Mouse (Mus musculus) limb, embryonic 14.5 days (tissue): Measurements from ENCODE around the gene Ptdss2. TPM values are rescaled to one million over a fixed set of nuclear protein-coding genes. Genes with fewer than 3 reads are reported as not detected.

Experiments
- ATAC-seq: fragments of 200-750 bp; cut with Nextera tagmentation; 2 replicates; pipeline ENCODE4 v1.8.0; 2017; ENCODE audit warnings: low read depth, moderate number of reproducible peaks, moderate TSS enrichment; ENCODE audit not compliant: low FRiP score
- DNase-seq: peaks from one replicate; pipeline ENCODE4 v3.0.0-alpha.2; 2015; ENCODE audit warnings: low spot score
- H3K27ac ChIP-seq: fragments of 300-500 bp; sonication (generic); replicated peaks from 2 replicates; pipeline ENCODE4 v1.5.1; 2014; ENCODE audit warnings: low read depth, mild to moderate bottlenecking, low read length, moderate library complexity, mixed read lengths
- H3K27me3 ChIP-seq: fragments of 300-500 bp; sonication (generic); 2 replicates; pipeline ENCODE4 v1.6.1; 2014; ENCODE audit warnings: low read length, mixed read lengths; ENCODE audit not compliant: control insufficient read depth, insufficient read depth
- H3K36me3 ChIP-seq: fragments of 300-500 bp; sonication (generic); 2 replicates; pipeline ENCODE4 v1.6.1; 2014; ENCODE audit warnings: mild to moderate bottlenecking, low read length, moderate library complexity, mixed read lengths; ENCODE audit not compliant: control insufficient read depth, insufficient read depth
- H3K4me1 ChIP-seq: fragments of 300-500 bp; sonication (generic); 2 replicates; pipeline ENCODE4 v1.6.1; 2014; ENCODE audit warnings: antibody characterized with exemption, low read length, mixed read lengths; ENCODE audit not compliant: control insufficient read depth, insufficient read depth
- H3K4me2 ChIP-seq: fragments of 300-500 bp; sonication (generic); replicated peaks from 2 replicates; pipeline ENCODE4 v1.6.1; 2014; ENCODE audit warnings: low read depth, mild to moderate bottlenecking, low read length, moderate library complexity; ENCODE audit not compliant: severe bottlenecking
- H3K4me3 ChIP-seq: fragments of 300-500 bp; sonication (generic); replicated peaks from 2 replicates; pipeline ENCODE4 v1.5.1; 2014; ENCODE audit warnings: low read length
- H3K9ac ChIP-seq: fragments of 300-500 bp; sonication (generic); 2 replicates; pipeline ENCODE4 v1.6.1; 2014; ENCODE audit warnings: mild to moderate bottlenecking, low read depth, low read length, moderate library complexity; ENCODE audit not compliant: severe bottlenecking
- H3K9me3 ChIP-seq: fragments of 300-500 bp; sonication (generic); 2 replicates; pipeline ENCODE4 v1.6.1; 2016; ENCODE audit warnings: low read length; ENCODE audit not compliant: control insufficient read depth
- POLR2A ChIP-seq: fragments of 200-500 bp; IDR thresholded peaks from 2 replicates; pipeline ENCODE4 v1.8.0; 2012; ENCODE audit warnings: inconsistent platforms, mild to moderate bottlenecking, moderate library complexity, borderline replicate concordance; ENCODE audit not compliant: insufficient read depth, insufficient read length; ENCODE audit errors: extremely low read depth
- WGBS: fragments of 180-500 bp; shearing (Covaris S2); extraction: QIAGEN DNeasy Blood & Tissue Kit; methylation state at CpG from one replicate; pipeline ENCODE4 v1.1.7; 2014; 5-methylcytosine and 5-hydroxymethylcytosine counted together
- polyA plus RNA-seq, 2 experiments: library from polyadenylated mRNA; depleted of rRNA in 1 of 2; stranded (reverse) in 1 of 2; unstranded in 1 of 2; fragments of >200 nt; fragmentation: Nextera tagmentation in 1 of 2; extraction: Ambion mirVana in 1 of 2; gene quantifications; 2 replicates each; pipeline versions ENCODE4 v1.2.1 to v1.2.3; 2012 to 2014

Gene Ptdss2
- polyA plus RNA-seq, 2 experiments, result 49.2 to 67.8 TPM

- TF ChIP-seq POLR2A, result no peak
- Histone ChIP-seq H3K36me3 (peaks cover 39% of the 10 kb centered on the region), H3K4me1 (no peaks in the 10 kb centered on the region), H3K27ac (no peak overlapping the region), H3K4me2 (no peak overlapping the region), H3K9ac (no peak overlapping the region), H3K4me3 (no peak overlapping the region), H3K27me3 (no peaks in the 10 kb centered on the region), H3K9me3 (no peaks in the 10 kb centered on the region)
- 77% methylated on average over 1 of the region's 1 CpGs for WGBS
- DNase-seq, result no peak
- no peak for ATAC-seq
Observed at GRCm38 (mm10) chr7:141145403-141145802, 23.2 kb downstream of the Ptdss2 start.

GRCm38 (mm10) chr7:141146043-141146595, 23.9 kb downstream of the Ptdss2 start:
- Histone ChIP-seq H3K27ac (no peak overlapping the region), H3K36me3 (peaks cover 46% of the 10 kb centered on the region), H3K27me3 (no peaks in the 10 kb centered on the region), H3K9me3 (no peaks in the 10 kb centered on the region), H3K4me1 (no peaks in the 10 kb centered on the region), H3K4me2 (no peak overlapping the region), H3K4me3 (no peak overlapping the region), H3K9ac (no peak overlapping the region)
- TF ChIP-seq POLR2A, result no peak
- WGBS, result 94% methylated on average over 12 of the region's 12 CpGs
- ATAC-seq (no peak), DNase-seq (no peak)

GRCm38 (mm10) chr7:141147044-141147443, 24.9 kb downstream of the Ptdss2 start:
- Histone ChIP-seq H3K9ac (no peak overlapping the region), H3K4me1 (no peaks in the 10 kb centered on the region), H3K4me3 (no peak overlapping the region), H3K27me3 (no peaks in the 10 kb centered on the region), H3K9me3 (no peaks in the 10 kb centered on the region), H3K36me3 (peaks cover 51% of the 10 kb centered on the region), H3K27ac (no peak overlapping the region), H3K4me2 (no peak overlapping the region)
- DNase-seq, result no peak
- 77% methylated on average over 6 of the region's 6 CpGs for WGBS
- ATAC-seq, result no peak
- TF ChIP-seq POLR2A, result no peak

- no peak overlapping the region for H3K4me2 ChIP-seq
- no peak overlapping the region for H3K9ac ChIP-seq
- H3K27ac ChIP-seq, result no peak overlapping the region
- ATAC-seq (no peak), DNase-seq (no peak)
- H3K27me3 ChIP-seq, result no peaks in the 10 kb centered on the region
- no peaks in the 10 kb centered on the region for H3K4me1 ChIP-seq
- H3K4me3 ChIP-seq, result no peak overlapping the region
- no peaks in the 10 kb centered on the region for H3K9me3 ChIP-seq
- 79% methylated on average over 4 of the region's 4 CpGs for WGBS
- H3K36me3 ChIP-seq, result peaks cover 51% of the 10 kb centered on the region
- no peak for TF ChIP-seq POLR2A
Observed at GRCm38 (mm10) chr7:141148639-141149038, 26.5 kb downstream of the Ptdss2 start.

GRCm38 (mm10) chr7:141155362-141155761, 33.2 kb downstream of the Ptdss2 start:
- 90% methylated on average over 9 of the region's 9 CpGs for WGBS
- Histone ChIP-seq H3K9me3 (no peaks in the 10 kb centered on the region), H3K4me3 (no peak overlapping the region), H3K4me1 (no peaks in the 10 kb centered on the region), H3K9ac (no peak overlapping the region), H3K4me2 (no peak overlapping the region), H3K36me3 (peaks cover 76% of the 10 kb centered on the region), H3K27me3 (no peaks in the 10 kb centered on the region), H3K27ac (no peak overlapping the region)
- ATAC-seq, result no peak
- no peak for DNase-seq
- no peak for TF ChIP-seq POLR2A

GRCm38 (mm10) chr7:141164397-141164796, 42.2 kb downstream of the Ptdss2 start:
- H3K4me2 ChIP-seq, result no peak overlapping the region
- no peak for TF ChIP-seq POLR2A
- no peak overlapping the region for H3K9ac ChIP-seq
- H3K36me3 ChIP-seq, result peaks cover 65% of the 10 kb centered on the region
- peaks cover 10% of the 10 kb centered on the region for H3K4me1 ChIP-seq
- DNase-seq (no peak), ATAC-seq (no peak)
- H3K4me3 ChIP-seq, result no peak overlapping the region
- H3K9me3 ChIP-seq, result no peaks in the 10 kb centered on the region
- no peaks in the 10 kb centered on the region for H3K27me3 ChIP-seq
- whole genome bisulfite sequencing, result 94% methylated on average over 7 of the region's 7 CpGs
- H3K27ac ChIP-seq, result no peak overlapping the region
